Mouse (Mus musculus) cortical plate, adult 2 months (tissue): ENCODE data around the gene Fam192a. TPM values are rescaled to one million over a fixed set of nuclear protein-coding genes. Genes with fewer than 3 reads are reported as not detected.

Source experiments
- H3K27ac ChIP-seq: fragments of 200-500 bp; 2 replicates; pipeline ENCODE4 v1.5.1; 2012; ENCODE audit warnings: low read length, control low read depth, inconsistent platforms; ENCODE audit not compliant: insufficient read depth
- H3K4me1 ChIP-seq: fragments of 200-500 bp; 2 replicates; pipeline ENCODE4 v1.6.1; 2011; ENCODE audit warnings: low read length; ENCODE audit not compliant: control insufficient read depth, insufficient read depth
- H3K4me3 ChIP-seq: fragments of 200-500 bp; 2 replicates; pipeline ENCODE4 v1.5.1; 2011; ENCODE audit warnings: mild to moderate bottlenecking, low read length, control low read depth; ENCODE audit not compliant: insufficient read depth
- CTCF ChIP-seq: fragments of 200-500 bp; IDR thresholded peaks from 2 replicates; pipeline ENCODE4 v1.5.1; 2011; ENCODE audit warnings: mild to moderate bottlenecking, control low read depth, low read length; ENCODE audit not compliant: insufficient read depth; ENCODE audit errors: extremely low read depth
- POLR2A ChIP-seq: fragments of 200-500 bp; IDR thresholded peaks from 2 replicates; pipeline ENCODE4 v1.6.1; 2011; ENCODE audit warnings: mild to moderate bottlenecking, low read length, control low read depth; ENCODE audit not compliant: insufficient read depth; ENCODE audit errors: extremely low read depth
- polyA plus RNA-seq: library from polyadenylated mRNA; depleted of rRNA; stranded (reverse); fragments of >200 nt; gene quantifications from 2 replicates; pipeline ENCODE4 v1.2.3, GENCODE M21; 2012

The Fam192a gene
- polyA plus RNA-seq, 1 experiment, result 50.2 TPM

GRCm38 (mm10) chr8:94557281-94557680 lies 44.5 kb downstream of the Fam192a start:
- TF ChIP-seq POLR2A (no peak), CTCF (no peak)

GRCm38 (mm10) chr8:94552696-94553095 lies 49.1 kb downstream of the Fam192a start:
- no peak for TF ChIP-seq POLR2A
- TF ChIP-seq CTCF, result no peak

More at GRCm38 (mm10) chr8:94557281-94557680, 44.5 kb downstream of the Fam192a start:
- Histone ChIP-seq H3K4me1 (0 out of 2 replicates have a peak, but pooled peaks cover 3% of the 10 kb centered on the region), H3K4me3 (no peak overlapping the region), H3K27ac (no peak overlapping the region)

GRCm38 (mm10) chr8:94551471-94552422 lies 50.0 kb downstream of the Fam192a start:
- no peak for TF ChIP-seq CTCF
- TF ChIP-seq POLR2A, result no peak
- Histone ChIP-seq H3K27ac (no peak overlapping the region), H3K4me3 (no peak overlapping the region), H3K4me1 (peaks cover 1% of the 10 kb centered on the region; the same call in 1 of the 2 replicates)

More at GRCm38 (mm10) chr8:94552696-94553095, 49.1 kb downstream of the Fam192a start:
- Histone ChIP-seq H3K27ac (no peak overlapping the region), H3K4me1 (peaks cover 1% of the 10 kb centered on the region; the same call in 1 of the 2 replicates), H3K4me3 (no peak overlapping the region)

GRCm38 (mm10) chr8:94549998-94550397 lies 51.8 kb downstream of the Fam192a start:
- no peak for TF ChIP-seq POLR2A
- no peak for TF ChIP-seq CTCF
- Histone ChIP-seq H3K27ac (no peak overlapping the region), H3K4me3 (no peak overlapping the region), H3K4me1 (peaks cover 1% of the 10 kb centered on the region; the same call in 1 of the 2 replicates)

- TF ChIP-seq CTCF (no peak), POLR2A (no peak)
- H3K4me1 ChIP-seq, result peaks cover 1% of the 10 kb centered on the region; the same call in 1 of the 2 replicates
- H3K27ac ChIP-seq, result no peak overlapping the region
- H3K4me3 ChIP-seq, result no peak overlapping the region
These were observed 52.3 kb downstream of the Fam192a start for GRCm38 (mm10) chr8:94549482-94549881.

GRCm38 (mm10) chr8:94549041-94549440 lies 52.8 kb downstream of the Fam192a start:
- Histone ChIP-seq H3K4me3 (no peak overlapping the region), H3K27ac (no peak overlapping the region; the same call in 1 of the 2 replicates), H3K4me1 (peaks cover 1% of the 10 kb centered on the region; the same call in 1 of the 2 replicates)
- TF ChIP-seq CTCF, result no peak
- no peak for TF ChIP-seq POLR2A

GRCm38 (mm10) chr8:94543981-94544380 lies 57.8 kb downstream of the Fam192a start:
- TF ChIP-seq CTCF (no peak), POLR2A (no peak)
- H3K4me3 ChIP-seq, result no peak overlapping the region
- no peak overlapping the region for H3K27ac ChIP-seq
- no peaks in the 10 kb centered on the region for H3K4me1 ChIP-seq

- H3K4me1 ChIP-seq, result no peaks in the 10 kb centered on the region
- TF ChIP-seq POLR2A (no peak), CTCF (no peak)
- no peak overlapping the region for H3K4me3 ChIP-seq
- H3K27ac ChIP-seq, result no peak overlapping the region
These were observed 60.7 kb downstream of the Fam192a start for GRCm38 (mm10) chr8:94540889-94541795.

GRCm38 (mm10) chr8:94540025-94540424 lies 61.8 kb downstream of the Fam192a start:
- H3K4me3 ChIP-seq, result no peak overlapping the region
- no peaks in the 10 kb centered on the region for H3K4me1 ChIP-seq
- H3K27ac ChIP-seq, result no peak overlapping the region
- TF ChIP-seq CTCF, result no peak
- TF ChIP-seq POLR2A, result no peak
